Mouse (Mus musculus) liver, adult 2 months (tissue): ENCODE measurements around the gene Cpsf6.

ENCODE experiments used
- CTCF ChIP-seq: fragments of 200-500 bp; IDR thresholded peaks from 2 replicates; pipeline ENCODE4 v1.5.1; 2011; ENCODE audit warnings: low read depth, low read length, control low read depth
- POLR2A ChIP-seq: fragments of 200-500 bp; IDR thresholded peaks from 2 replicates; pipeline ENCODE4 v1.6.1; 2011; ENCODE audit warnings: low read length, control low read depth; ENCODE audit not compliant: insufficient read depth; ENCODE audit errors: extremely low read depth

GRCm38 (mm10) chr10:117425907-117426614 is 46.2 kb upstream of the Cpsf6 start:
- TF ChIP-seq CTCF (no peak), POLR2A (no peak)
